Mouse (Mus musculus) thymus, adult 2 months (tissue): ENCODE data around the gene Gm5935.
"Not testable (repeated sequence)": the region's sequence is repeated elsewhere in the genome, so short reads cannot be mapped to it uniquely, and the experiment has no call there.

Source experiments
- CTCF ChIP-seq: fragments of 200-500 bp; IDR thresholded peaks from 2 replicates; pipeline ENCODE4 v1.5.1; 2012; ENCODE audit warnings: mild to moderate bottlenecking, control low read depth, low read length, moderate library complexity, borderline replicate concordance; ENCODE audit not compliant: control insufficient read depth, poor library complexity, insufficient read depth; ENCODE audit errors: extremely low read depth
- POLR2A ChIP-seq: fragments of 200-500 bp; IDR thresholded peaks from 2 replicates; pipeline ENCODE4 v1.6.1; 2012; ENCODE audit warnings: mild to moderate bottlenecking, low read length, control low read depth, moderate library complexity; ENCODE audit not compliant: control insufficient read depth, poor library complexity, insufficient read depth; ENCODE audit errors: extremely low read depth

DNA sequence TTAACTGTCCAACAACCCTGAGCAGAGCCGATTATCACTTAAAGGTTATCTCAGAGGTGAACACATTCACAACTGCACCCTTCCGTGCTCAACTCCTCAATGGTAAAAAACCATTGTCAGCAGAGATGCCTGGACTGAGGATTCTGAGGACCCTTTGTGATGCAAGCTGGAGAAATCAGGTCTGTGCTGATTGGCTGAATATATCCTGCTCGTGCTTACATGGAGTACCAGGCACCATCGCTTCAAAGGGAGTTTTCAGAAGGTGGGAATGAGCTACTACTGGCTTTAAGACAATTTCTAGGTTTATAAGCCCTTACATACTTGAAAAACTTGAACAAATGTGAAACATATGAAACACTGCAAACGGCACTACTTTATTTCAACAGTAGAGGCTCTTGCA, at the start of gene Gm5935:
- TF ChIP-seq CTCF, POLR2A: not testable (repeated sequence)
